Mouse (Mus musculus) hindbrain, embryonic 12.5 days (tissue): ENCODE results near the gene Cabp4. TPM values are rescaled to one million over a fixed set of nuclear protein-coding genes. Genes with fewer than 3 reads are reported as not detected.

Source experiments
- ATAC-seq: fragments of 200-750 bp; cut with Nextera tagmentation; 2 replicates; pipeline ENCODE4 v1.8.0; 2017; ENCODE audit warnings: moderate TSS enrichment; ENCODE audit not compliant: low FRiP score
- H3K27ac ChIP-seq: fragments of 300-500 bp; sonication (generic); 2 replicates; pipeline ENCODE4 v1.5.1; 2016; ENCODE audit warnings: mild to moderate bottlenecking
- H3K27me3 ChIP-seq: fragments of 300-500 bp; sonication (generic); 2 replicates; pipeline ENCODE4 v1.6.1; 2016; ENCODE audit warnings: mild to moderate bottlenecking
- H3K36me3 ChIP-seq: fragments of 300-500 bp; sonication (generic); 2 replicates; pipeline ENCODE4 v1.6.1; 2016; ENCODE audit warnings: mild to moderate bottlenecking
- H3K4me1 ChIP-seq: fragments of 300-500 bp; sonication (generic); 2 replicates; pipeline ENCODE4 v1.6.1; 2016
- H3K4me2 ChIP-seq: fragments of 300-500 bp; sonication (generic); replicated peaks from 2 replicates; pipeline ENCODE4 v1.6.1; 2016; ENCODE audit warnings: mild to moderate bottlenecking
- H3K4me3 ChIP-seq: fragments of 300-500 bp; sonication (generic); 2 replicates; pipeline ENCODE4 v1.5.1; 2016; ENCODE audit warnings: mild to moderate bottlenecking
- H3K9ac ChIP-seq: fragments of 300-500 bp; sonication (generic); 2 replicates; pipeline ENCODE4 v1.6.1; 2016; ENCODE audit warnings: mild to moderate bottlenecking, moderate library complexity
- H3K9me3 ChIP-seq: fragments of 300-500 bp; sonication (generic); replicated peaks from 2 replicates; pipeline ENCODE4 v1.6.1; 2016; ENCODE audit warnings: mild to moderate bottlenecking
- WGBS: fragments of 180-500 bp; shearing (Covaris S2); methylation state at CpG from one replicate; pipeline ENCODE4 v1.1.7; 2016; 5-methylcytosine and 5-hydroxymethylcytosine counted together
- polyA plus RNA-seq: library from polyadenylated mRNA; unstranded; fragments of >200 nt; fragmentation: Nextera tagmentation; extraction: Ambion mirVana; gene quantifications from 2 replicates; pipeline ENCODE4 v1.2.1, GENCODE M21; 2016

The Cabp4 gene
- polyA plus RNA-seq, 1 experiment from 2014 or later, result 0.39 TPM

- ATAC-seq, result peak; percentile 90
- Histone ChIP-seq H3K27ac (peak within 1 kb of the TSS; percentile 79), H3K4me3 (peak within 1 kb of the TSS; percentile 59), H3K9me3 (no peaks in the 10 kb centered on the region), H3K4me1 (peaks cover 10% of the 10 kb centered on the region), H3K4me2 (peak within 1 kb of the TSS; percentile 85), H3K36me3 (peaks cover 35% of the 10 kb centered on the region), H3K9ac (peak within 1 kb of the TSS; percentile 83), H3K27me3 (no peaks in the 10 kb centered on the region)
- 6% methylated on average over 42 of the region's 42 CpGs for WGBS
These were observed 19.1 kb upstream of the Cabp4 start, which contains the start of gene Rps6kb2 for GRCm38 (mm10) chr19:4162646-4163542. Rps6kb2 (minus strand) TSS chr19:4163354.

GRCm38 (mm10) chr19:4159049-4159448 lies 15.2 kb upstream of the Cabp4 start:
- Histone ChIP-seq H3K4me3 (no peak overlapping the region), H3K4me2 (no peak overlapping the region), H3K9me3 (no peaks in the 10 kb centered on the region), H3K36me3 (peaks cover 60% of the 10 kb centered on the region), H3K9ac (no peak overlapping the region), H3K27me3 (no peaks in the 10 kb centered on the region), H3K27ac (no peak overlapping the region), H3K4me1 (peaks cover 13% of the 10 kb centered on the region)
- no peak for ATAC-seq
- WGBS, result 97% methylated on average over 8 of the region's 8 CpGs

- peaks cover 3% of the 10 kb centered on the region; the same call in 1 of the 2 replicates for H3K4me1 ChIP-seq
- H3K27me3 ChIP-seq, result no peaks in the 10 kb centered on the region
- 87% methylated on average over 12 of the region's 12 CpGs for WGBS
- no peak overlapping the region for H3K4me2 ChIP-seq
- H3K36me3 ChIP-seq, result peaks cover 71% of the 10 kb centered on the region
- no peaks in the 10 kb centered on the region for H3K9me3 ChIP-seq
- ATAC-seq, result no peak
- no peak overlapping the region for H3K9ac ChIP-seq
- H3K4me3 ChIP-seq, result no peak overlapping the region
- no peak overlapping the region for H3K27ac ChIP-seq
These were observed 12.9 kb upstream of the Cabp4 start for GRCm38 (mm10) chr19:4156771-4157170.

GRCm38 (mm10) chr19:4156073-4156579 lies 12.3 kb upstream of the Cabp4 start:
- 69% methylated on average over 20 of the region's 20 CpGs for WGBS
- no peak for ATAC-seq
- H3K9me3 ChIP-seq, result no peaks in the 10 kb centered on the region
- H3K9ac ChIP-seq, result no peak overlapping the region
- H3K4me3 ChIP-seq, result no peak overlapping the region
- peaks cover 3% of the 10 kb centered on the region; the same call in 1 of the 2 replicates for H3K4me1 ChIP-seq
- peak overlapping the region; percentile 60 for H3K27ac ChIP-seq
- H3K4me2 ChIP-seq, result no peak overlapping the region
- H3K36me3 ChIP-seq, result peaks cover 71% of the 10 kb centered on the region
- H3K27me3 ChIP-seq, result no peaks in the 10 kb centered on the region

GRCm38 (mm10) chr19:4155223-4156072 lies 11.6 kb upstream of the Cabp4 start:
- Histone ChIP-seq H3K4me2 (no peak overlapping the region), H3K9me3 (no peaks in the 10 kb centered on the region), H3K27me3 (no peaks in the 10 kb centered on the region), H3K4me1 (peaks cover 5% of the 10 kb centered on the region; the same call in 1 of the 2 replicates), H3K36me3 (peaks cover 71% of the 10 kb centered on the region), H3K4me3 (no peak overlapping the region), H3K9ac (no peak overlapping the region), H3K27ac (peak overlapping the region; percentile 60)
- no peak for ATAC-seq
- WGBS, result 68% methylated on average over 6 of the region's 6 CpGs

GRCm38 (mm10) chr19:4154437-4155222 lies 10.8 kb upstream of the Cabp4 start:
- 81% methylated on average over 13 of the region's 13 CpGs for WGBS
- H3K9me3 ChIP-seq, result no peaks in the 10 kb centered on the region
- no peak overlapping the region for H3K4me3 ChIP-seq
- no peak overlapping the region for H3K9ac ChIP-seq
- peaks cover 71% of the 10 kb centered on the region for H3K36me3 ChIP-seq
- H3K4me1 ChIP-seq, result peaks cover 12% of the 10 kb centered on the region
- ATAC-seq, result no peak
- H3K27ac ChIP-seq, result no peak overlapping the region
- H3K27me3 ChIP-seq, result no peaks in the 10 kb centered on the region
- H3K4me2 ChIP-seq, result no peak overlapping the region

GRCm38 (mm10) chr19:4153232-4153654 lies 9.4 kb upstream of the Cabp4 start, which contains the start of gene Ptprcap:
Ptprcap (plus strand) TSS chr19:4153604.
- H3K36me3 ChIP-seq, result peaks cover 57% of the 10 kb centered on the region
- H3K27me3 ChIP-seq, result no peaks in the 10 kb centered on the region
- 72% methylated on average over 11 of the region's 11 CpGs for WGBS
- H3K9me3 ChIP-seq, result no peaks in the 10 kb centered on the region
- ATAC-seq, result no peak
- no peak within 1 kb of the TSS for H3K4me3 ChIP-seq
- H3K4me1 ChIP-seq, result peaks cover 20% of the 10 kb centered on the region
- H3K9ac ChIP-seq, result no peak within 1 kb of the TSS
- no peak within 1 kb of the TSS; the same call in 1 of the 2 replicates for H3K27ac ChIP-seq
- no peak within 1 kb of the TSS for H3K4me2 ChIP-seq

GRCm38 (mm10) chr19:4152445-4153231 lies 8.8 kb upstream of the Cabp4 start:
- H3K4me2 ChIP-seq, result no peak overlapping the region
- H3K9me3 ChIP-seq, result no peaks in the 10 kb centered on the region
- no peaks in the 10 kb centered on the region for H3K27me3 ChIP-seq
- H3K9ac ChIP-seq, result no peak overlapping the region
- peaks cover 26% of the 10 kb centered on the region for H3K4me1 ChIP-seq
- 87% methylated on average over 8 of the region's 8 CpGs for WGBS
- no peak overlapping the region for H3K27ac ChIP-seq
- H3K36me3 ChIP-seq, result peaks cover 51% of the 10 kb centered on the region
- no peak overlapping the region for H3K4me3 ChIP-seq
- no peak for ATAC-seq

GRCm38 (mm10) chr19:4151898-4152297 lies 8.1 kb upstream of the Cabp4 start:
- ATAC-seq, result no peak
- no peak overlapping the region for H3K4me3 ChIP-seq
- H3K9ac ChIP-seq, result no peak overlapping the region
- H3K27ac ChIP-seq, result no peak overlapping the region
- H3K36me3 ChIP-seq, result peaks cover 44% of the 10 kb centered on the region
- H3K9me3 ChIP-seq, result no peaks in the 10 kb centered on the region
- 88% methylated on average over 5 of the region's 5 CpGs for WGBS
- no peak overlapping the region for H3K4me2 ChIP-seq
- no peaks in the 10 kb centered on the region for H3K27me3 ChIP-seq
- H3K4me1 ChIP-seq, result peaks cover 29% of the 10 kb centered on the region

GRCm38 (mm10) chr19:4151488-4151860 lies 7.6 kb upstream of the Cabp4 start:
- WGBS, result 73% methylated on average over 5 of the region's 5 CpGs
- Histone ChIP-seq H3K4me3 (no peak overlapping the region), H3K27me3 (no peaks in the 10 kb centered on the region), H3K27ac (no peak overlapping the region), H3K4me1 (peaks cover 29% of the 10 kb centered on the region), H3K9me3 (no peaks in the 10 kb centered on the region), H3K36me3 (peaks cover 40% of the 10 kb centered on the region), H3K4me2 (no peak overlapping the region), H3K9ac (no peak overlapping the region)
- no peak for ATAC-seq
